Mouse (Mus musculus): ENCODE measurements around the gene Cyb5d1.

Gene Cyb5d1

GRCm38 (mm10) chr11:69403691-69404594 is 8.5 kb upstream of the Cyb5d1 start:
- peak; percentile 29 for DNase-seq (ENCODE audit: low read depth, low spot score)

DNA sequence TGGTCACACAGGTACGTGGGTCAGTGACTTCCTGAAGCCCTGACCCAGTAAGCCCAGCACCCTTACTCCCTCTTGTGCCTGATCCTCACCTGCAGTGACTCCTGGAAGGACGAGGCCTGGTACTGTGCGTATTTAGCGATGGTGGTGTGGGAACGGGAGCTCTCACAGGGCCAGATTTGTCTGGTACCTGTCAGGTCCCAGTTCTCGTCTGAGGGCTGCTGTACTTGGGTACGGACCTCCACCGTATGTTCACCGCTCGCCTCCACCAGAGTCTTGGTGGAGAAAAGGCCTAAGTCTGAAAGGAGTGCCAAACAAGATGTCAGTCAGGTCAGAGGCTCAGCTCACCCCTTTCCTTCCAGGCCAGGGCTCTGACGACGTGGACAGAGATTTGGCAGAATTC is 6.6 kb upstream of the Cyb5d1 start:
- DNase-seq (ENCODE audit: low read depth, low spot score): no peak

GRCm38 (mm10) chr11:69401210-69401637 is 5.8 kb upstream of the Cyb5d1 start:
- DNase-seq (ENCODE audit: low read depth, low spot score): peak; percentile 96

- DNase-seq (ENCODE audit: low read depth, low spot score): no peak
Observed at GRCm38 (mm10) chr11:69400083-69400850, 4.8 kb upstream of the Cyb5d1 start.

- peak; percentile 35 for DNase-seq (ENCODE audit: low read depth, low spot score)
Observed at GRCm38 (mm10) chr11:69399201-69400082, 4.0 kb upstream of the Cyb5d1 start.

DNA sequence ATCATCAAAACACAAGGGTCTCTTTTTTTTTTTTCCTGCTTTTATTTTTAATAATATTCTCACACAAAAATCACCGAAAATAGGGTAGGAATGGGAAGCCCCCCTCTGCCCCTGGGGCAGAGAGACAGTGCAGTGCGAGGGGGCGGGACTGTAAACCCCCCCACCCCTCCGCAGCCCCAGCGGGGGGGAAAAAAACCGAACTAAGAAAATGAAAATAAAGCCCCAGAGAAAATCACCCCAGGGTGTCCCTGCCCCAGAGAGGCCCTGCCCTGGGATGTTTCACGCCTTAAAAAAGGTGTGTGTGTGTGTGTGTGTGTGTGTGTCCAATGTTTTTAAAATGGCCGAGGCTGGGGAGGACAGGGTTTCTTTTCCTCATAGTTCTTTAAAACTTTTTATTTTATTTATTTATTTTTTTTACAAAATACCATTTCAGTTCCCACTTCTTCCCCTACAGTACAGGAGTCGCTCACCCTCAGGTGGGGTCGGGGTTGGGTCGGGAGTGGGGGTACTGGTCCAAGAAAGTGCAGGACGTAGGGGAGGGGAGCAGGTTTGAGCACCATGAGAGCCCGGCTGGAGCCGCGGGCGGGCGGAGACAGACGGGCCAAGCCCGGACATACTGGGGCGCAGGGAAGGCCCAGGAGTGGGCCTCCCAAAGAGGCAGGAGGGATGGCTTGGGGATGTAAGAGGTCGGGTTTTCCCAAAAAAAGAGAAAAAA is 3.2 kb upstream of the Cyb5d1 start:
- DNase-seq (ENCODE audit: low read depth, low spot score): no peak

- DNase-seq (ENCODE audit: low read depth, low spot score): no peak
Observed at GRCm38 (mm10) chr11:69398059-69398458, 2.6 kb upstream of the Cyb5d1 start, which contains the start of gene Tmem88. TSS of gene Tmem88 (minus strand) at chr11:69398234.

- no peak for DNase-seq (ENCODE audit: low read depth, low spot score)
Observed at GRCm38 (mm10) chr11:69397581-69398057, 2.2 kb upstream of the Cyb5d1 start.

DNA sequence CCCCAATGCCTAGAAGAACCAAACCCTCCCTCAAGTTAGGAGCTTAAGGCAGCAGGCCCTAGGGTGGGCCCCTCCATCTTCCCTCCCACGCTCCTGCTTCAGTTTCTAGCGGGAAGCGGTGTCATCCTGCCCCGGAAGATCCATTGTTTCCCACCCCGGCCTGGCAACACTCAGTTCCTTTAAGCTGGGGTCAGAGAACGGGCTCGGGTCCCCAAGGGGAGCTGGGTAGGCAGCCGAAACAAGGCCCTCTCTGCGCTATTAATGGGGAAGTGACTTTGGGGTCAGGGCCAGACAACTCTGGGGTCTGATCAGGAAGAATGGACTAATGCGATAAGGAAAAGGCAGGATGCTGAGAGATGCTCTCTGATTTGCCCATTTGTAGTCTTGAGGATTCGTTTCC is 1.3 kb upstream of the Cyb5d1 start:
- DNase-seq (ENCODE audit: low read depth, low spot score): peak; percentile 18

GRCm38 (mm10) chr11:69395634-69396373 is 373 bp upstream of the Cyb5d1 start:
- DNase-seq (ENCODE audit: low read depth, low spot score): peak; percentile 99

GRCm38 (mm10) chr11:69394591-69395167 is 752 bp downstream of the Cyb5d1 start:
- DNase-seq (ENCODE audit: low read depth, low spot score): peak; percentile 50

DNA sequence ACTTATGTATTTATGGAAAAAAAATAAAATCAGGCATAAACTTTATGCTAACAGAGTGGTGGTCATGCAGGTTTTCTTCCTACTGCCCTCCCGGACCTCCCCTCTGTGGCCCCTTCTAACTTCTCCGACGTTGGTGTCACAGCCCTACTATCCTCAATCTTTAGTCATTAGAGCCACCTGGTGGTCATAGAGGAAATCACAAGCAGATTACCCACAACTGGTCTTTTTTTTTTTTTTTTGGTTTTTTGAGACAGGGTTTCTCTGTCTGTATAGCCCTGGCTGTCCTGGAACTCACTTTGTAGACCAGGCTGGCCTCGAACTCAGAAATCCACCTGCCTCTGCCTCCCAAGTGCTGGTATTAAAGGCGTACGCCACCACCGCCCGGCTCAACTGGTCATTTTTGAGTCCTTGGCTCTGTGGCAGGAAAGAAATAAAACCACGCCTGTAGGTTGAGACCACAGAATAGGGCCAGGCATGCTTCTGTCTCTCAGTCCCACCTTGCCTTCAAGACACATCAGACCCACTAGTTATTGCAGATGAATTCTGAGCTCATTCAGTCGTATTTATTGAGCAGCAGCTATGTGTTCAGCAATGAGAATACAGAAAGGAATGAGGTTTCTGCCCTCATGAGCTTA is 4.9 kb downstream of the Cyb5d1 start:
- peak; percentile 83 for DNase-seq (ENCODE audit: low read depth, low spot score)

GRCm38 (mm10) chr11:69389531-69390399 is 5.7 kb downstream of the Cyb5d1 start:
- no peak for DNase-seq (ENCODE audit: low read depth, low spot score)

DNA sequence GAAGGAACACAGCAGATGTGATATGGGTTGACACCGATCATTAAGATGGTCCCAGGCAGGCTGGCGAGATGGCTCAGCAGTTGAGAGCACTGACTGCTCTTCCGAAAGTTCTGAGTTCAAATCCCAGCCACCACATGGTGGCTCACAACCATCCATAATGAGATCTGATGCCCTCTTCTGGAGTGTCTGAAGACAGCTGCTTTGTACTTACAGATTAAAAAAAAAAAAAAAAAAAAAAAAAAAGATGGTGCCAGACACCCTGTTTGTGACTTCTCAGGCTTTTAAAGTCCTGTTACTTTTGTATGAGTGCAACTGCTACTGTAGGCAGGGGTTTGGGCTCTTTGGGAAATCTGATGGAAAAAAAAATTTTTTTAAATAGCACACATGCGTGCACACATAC is 6.8 kb downstream of the Cyb5d1 start:
- no peak for DNase-seq (ENCODE audit: low read depth, low spot score)

DNA sequence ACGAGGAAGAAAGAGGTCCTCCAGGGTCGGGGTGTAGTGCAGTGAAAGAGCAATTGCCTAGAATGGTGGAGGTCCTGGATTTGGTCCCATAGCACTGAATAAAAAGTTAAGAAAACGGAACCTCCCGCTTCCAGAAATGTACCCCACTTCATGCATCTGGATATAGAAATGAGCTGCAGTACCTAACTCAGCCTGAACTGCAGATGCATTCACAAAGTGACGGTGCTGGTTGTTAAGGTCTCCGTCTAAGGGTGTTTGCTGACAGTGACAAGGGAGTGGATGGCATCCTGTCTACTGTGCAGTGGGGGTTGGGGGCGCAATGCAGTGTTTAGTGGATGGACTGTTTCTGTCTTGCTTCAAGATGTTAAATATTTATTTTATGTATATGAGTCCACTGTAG is 8.7 kb downstream of the Cyb5d1 start:
- DNase-seq (ENCODE audit: low read depth, low spot score): no peak

DNA sequence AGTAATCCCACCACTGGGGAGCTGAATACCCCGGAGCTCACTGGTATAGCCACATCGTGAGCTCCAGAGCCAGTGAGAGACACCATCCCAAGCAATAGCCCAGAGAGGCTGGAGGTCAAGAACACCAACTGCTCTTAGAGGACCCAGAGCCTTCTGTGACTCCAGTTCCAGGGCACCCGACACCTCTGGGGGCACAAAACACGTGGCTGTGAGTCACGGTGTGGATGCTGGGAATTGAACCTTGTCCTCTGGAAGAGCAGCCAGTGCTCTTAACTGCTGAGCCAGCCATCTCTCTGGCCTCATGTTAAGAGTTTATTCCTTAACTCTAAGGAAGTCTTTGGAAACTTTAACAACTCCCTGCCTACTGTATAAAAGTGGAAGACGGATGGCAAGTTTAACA is 10.5 kb downstream of the Cyb5d1 start:
- DNase-seq (ENCODE audit: low read depth, low spot score): no peak

DNA sequence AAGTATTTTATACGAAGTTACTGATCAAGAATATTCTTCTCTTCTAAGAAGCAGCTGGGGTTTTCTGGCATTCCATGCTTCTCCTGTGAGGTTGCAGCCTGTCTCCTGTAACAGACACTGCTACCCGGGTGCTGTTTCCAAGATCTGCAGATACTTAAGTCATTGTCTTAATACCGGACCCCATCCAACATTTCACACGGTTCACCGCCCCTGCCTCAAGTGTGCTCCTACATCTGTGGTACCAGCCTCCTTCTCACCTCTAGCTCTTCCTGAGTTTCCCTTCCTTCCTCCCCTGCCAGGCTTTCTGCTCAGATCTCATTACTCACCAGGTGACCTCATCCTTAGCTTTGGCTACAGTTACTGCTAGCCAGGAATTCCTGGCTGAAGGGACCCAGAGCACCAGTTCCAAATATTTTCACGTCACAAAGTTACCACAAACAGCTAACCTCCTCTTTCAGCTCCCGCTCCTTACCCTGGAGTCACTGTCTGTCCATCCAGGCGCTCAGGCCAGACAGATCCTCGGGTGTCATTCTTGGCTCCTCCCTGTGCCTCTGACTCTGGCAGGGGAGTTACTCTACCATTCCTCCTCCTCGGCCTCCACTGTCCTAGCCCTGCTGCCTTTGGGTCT is 12.8 kb downstream of the Cyb5d1 start:
- no peak for DNase-seq (ENCODE audit: low read depth, low spot score)

DNA sequence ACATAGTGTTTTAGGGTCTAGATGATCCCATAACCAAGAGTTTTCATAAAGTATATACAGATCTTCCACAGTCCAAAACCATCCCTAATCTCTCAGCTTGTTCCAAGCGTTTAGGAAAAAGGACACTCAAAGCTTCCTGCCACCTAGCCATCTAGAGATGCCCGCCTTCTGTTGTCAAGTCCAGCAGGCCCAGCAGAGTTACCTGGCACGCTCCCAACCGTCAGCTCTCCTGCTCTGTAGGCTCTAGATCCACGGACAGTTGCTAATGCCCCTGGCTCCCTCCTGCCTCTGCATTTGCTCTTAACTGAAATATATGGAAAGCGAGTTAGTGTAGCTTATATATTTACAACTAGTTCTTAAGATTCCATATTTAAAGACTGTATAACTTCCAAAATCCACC is 14.1 kb downstream of the Cyb5d1 start:
- DNase-seq (ENCODE audit: low read depth, low spot score): no peak

All from CD4-positive helper T cell, adult 2 months (primary cell).